Mouse (Mus musculus): ENCODE measurements around the gene Exoc6. TPM values are rescaled to one million over a fixed set of nuclear protein-coding genes. Genes with fewer than 3 reads are reported as not detected.
"Not testable (repeated sequence)": the region's sequence is repeated elsewhere in the genome, so short reads cannot be mapped to it uniquely, and the experiment has no call there.

The Exoc6 gene
- polyA plus RNA-seq, 3 experiments from 2014 or later, result 33.8 to 49.4 (median 36.4) TPM

DNA sequence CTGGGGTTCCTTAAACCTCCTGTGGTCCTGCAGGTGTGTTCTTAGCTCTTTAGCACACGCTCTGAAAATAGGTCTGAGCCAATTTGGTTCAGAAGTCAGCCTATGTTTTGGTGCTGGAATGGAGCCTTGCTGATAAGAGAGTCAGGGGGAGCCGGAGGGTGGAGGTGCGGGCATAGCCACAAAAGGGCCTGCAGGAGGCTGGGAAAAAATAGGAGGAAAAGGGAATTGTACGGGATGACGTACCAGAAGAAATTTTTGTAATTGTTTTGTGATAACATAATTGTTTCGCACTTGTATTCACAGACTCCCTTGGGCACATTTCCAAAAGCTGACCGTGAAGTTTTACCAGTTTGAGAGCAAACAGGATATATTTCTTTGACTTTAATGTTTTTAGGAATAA is 10.0 kb upstream of the Exoc6 start:
- no peak for ATAC-seq

DNA sequence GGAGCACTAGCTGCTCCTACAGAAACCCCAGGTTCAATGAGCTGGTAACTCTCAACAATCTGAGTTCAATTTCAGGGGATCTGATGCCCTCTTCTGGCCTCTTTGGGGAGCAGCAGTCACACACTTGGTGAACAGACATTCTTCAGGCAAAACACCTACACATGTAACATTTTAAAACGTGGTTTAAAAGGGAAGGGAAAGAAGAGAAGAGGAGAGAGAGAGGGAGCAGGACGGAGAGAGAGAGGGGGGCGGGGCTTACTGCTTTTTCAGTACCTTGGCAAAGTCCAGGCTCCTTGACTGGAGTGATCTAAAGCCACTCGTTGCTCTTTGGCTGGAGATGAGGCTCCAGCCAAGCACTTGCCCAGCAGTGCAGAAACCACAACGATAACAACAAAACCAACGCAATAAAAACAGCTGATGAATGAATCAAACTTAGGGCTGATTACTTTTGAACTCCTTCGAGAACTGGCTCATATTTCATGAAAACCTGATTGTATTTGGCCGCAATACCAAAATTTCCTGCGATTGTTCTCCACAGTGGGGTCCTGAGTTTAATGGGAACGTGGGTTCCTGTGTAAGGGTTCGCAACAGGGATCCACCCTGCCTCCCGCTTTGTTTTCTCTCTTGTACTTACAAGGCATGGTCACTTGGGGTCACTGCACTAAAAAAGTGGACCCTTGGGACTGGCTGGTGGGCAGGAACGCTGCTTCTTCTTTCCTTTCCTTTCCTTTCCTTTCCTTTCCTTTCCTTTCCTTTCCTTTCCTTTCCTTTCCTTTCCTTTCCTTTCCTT is 6.5 kb upstream of the Exoc6 start:
- ATAC-seq, result no peak

GRCm38 (mm10) chr19:37544476-37544875 is 5.7 kb upstream of the Exoc6 start:
- no peak for ATAC-seq

GRCm38 (mm10) chr19:37545231-37545630 is 5.0 kb upstream of the Exoc6 start:
- no peak for ATAC-seq

GRCm38 (mm10) chr19:37545725-37546124 is 4.5 kb upstream of the Exoc6 start:
- ATAC-seq, result no peak

DNA sequence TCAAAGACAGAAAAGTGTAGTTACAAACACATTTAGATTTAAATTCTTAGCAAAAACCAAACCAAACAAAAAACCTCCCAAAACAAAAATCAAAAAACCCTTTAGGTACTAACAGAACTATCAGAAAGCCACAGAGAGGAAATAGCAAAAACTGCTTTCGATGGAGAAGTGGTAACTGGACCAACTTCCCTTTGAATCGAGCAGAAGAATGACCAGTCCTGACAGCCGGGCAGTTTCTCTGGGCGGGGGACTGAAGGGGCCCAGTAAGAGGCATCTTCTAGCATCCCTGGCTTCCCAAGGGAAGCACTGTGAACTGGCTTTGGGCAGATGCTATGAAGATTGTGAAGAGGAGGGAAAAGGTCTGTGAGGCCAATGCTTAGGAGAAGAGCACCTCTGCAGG is 3.4 kb upstream of the Exoc6 start:
- no peak for ATAC-seq

DNA sequence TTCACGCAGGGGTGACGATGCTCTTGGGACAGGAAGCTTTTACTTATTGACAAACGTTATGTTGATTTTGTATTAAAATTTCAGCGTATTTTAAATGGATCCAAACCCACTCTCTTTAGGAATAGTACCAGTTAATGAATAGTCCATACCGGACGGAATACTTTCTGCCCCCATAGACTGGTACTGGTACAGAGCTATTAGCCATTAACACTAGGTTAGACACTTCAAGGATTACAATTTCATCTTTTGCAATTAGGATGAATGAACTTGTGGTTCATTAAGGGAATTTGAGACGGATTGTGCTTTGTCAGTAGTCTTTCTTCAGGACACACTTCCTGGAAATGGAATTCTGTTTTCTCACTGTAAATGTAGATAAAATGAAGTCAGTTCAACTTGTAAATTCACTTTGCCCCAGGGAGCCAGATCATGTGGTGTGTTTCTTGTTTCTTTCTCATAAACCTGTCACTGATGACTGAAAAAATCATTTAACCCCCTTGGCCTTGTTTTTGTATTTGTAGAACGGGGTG is 885 bp downstream of the Exoc6 start:
- no peak for ATAC-seq

- peak; percentile 57 for ATAC-seq
These were observed 3.4 kb downstream of the Exoc6 start for GRCm38 (mm10) chr19:37553376-37554265.

DNA sequence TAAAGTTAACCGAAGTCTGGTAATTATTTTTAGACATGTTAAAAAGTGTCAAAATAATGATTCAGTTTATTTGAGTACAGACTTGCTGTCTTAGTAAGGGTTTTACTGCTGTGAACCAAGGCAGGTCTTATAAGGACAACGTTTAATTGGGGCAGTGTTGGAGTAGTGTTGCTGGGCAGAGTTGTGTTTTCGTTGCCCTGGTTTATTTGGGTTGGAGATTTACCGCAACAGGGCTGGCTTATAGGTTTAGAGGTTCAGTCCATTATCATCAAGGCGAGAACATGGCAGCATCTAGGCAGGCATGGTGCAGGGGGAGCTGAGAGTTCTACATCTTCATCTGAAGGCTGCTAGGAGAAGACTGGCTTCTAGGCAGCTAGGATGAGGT is 4.0 kb downstream of the Exoc6 start:
- not testable (repeated sequence) for ATAC-seq

DNA sequence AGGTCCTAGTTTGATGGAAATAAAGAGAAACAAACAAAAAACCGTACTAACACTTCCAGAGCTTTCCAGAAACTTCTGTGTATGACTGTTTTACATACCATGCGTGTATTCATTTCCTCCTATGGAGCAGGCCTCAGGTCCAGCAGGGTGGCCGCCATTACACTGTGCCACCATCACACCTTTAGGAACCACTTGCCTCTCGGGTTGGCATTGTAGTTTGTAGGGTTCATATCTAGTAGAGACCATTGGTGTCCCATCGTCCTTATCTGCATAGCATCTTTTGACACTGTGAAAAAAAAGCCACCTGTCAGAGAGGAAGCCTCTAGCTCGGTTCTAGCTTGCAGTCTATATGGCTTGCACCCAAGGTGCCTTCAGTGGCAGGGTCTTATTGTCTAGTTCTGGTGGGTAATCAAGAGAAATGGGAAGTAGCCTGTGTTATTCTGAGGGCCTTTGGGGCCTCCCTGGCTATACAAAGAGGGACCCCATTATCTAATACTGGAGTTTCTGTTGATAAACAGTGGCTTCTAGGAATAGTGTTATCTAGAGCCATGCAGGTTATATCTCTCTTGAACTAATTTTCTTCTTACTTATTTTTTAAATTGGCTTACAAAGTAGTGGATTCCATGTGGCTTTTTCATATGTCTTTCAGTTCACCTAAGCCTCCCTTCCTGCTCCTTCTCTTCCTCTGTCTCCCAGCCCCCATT is 5.8 kb downstream of the Exoc6 start:
- no peak for ATAC-seq

DNA sequence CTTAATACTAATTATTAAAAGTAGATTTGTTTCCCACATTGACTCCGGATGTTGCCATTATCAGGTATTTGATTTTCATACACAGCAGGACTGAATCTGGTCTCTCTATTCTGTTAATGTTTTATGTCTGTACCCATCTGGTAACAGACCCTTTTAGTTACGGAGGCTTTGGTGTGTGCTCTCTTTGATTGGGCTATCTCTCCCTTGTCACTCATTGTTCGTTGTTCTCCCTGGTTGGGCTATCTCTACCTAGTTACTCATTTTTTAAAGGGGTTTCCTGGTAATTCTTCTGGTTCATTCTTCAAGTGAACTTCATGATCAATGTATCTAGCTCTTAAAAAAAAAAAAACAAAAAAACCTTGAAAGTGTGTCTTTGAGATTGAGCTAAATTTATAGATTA is 7.7 kb downstream of the Exoc6 start:
- no peak for ATAC-seq

- ATAC-seq, result peak; percentile 79
These were observed 9.3 kb downstream of the Exoc6 start for GRCm38 (mm10) chr19:37559286-37560079.

- ATAC-seq, result peak; percentile 15
These were observed 9.8 kb downstream of the Exoc6 start for GRCm38 (mm10) chr19:37560080-37560427.

- ATAC-seq, result peak; percentile 78
These were observed 11.1 kb downstream of the Exoc6 start for GRCm38 (mm10) chr19:37561106-37561892.

DNA sequence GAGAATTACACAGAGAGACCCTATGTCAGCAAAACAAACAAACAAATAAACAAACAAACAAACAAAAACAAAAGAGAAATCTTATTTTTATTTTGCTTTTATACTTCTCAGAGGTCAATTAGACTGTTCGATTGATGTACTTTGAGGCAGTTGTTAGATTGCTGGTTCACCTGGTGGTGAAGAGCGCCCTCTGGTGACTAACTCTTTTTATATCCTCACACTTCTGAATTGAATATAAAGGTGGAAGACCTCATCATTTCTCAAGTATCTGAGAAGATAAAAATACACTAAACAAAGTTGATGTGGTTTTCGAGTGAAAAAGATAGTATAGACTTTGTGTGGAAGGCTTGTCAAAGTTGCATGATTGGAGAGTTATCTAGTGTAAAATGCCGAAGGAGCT is 13.5 kb downstream of the Exoc6 start:
- no peak for ATAC-seq

- no peak for ATAC-seq
These were observed 15.6 kb downstream of the Exoc6 start for GRCm38 (mm10) chr19:37565806-37566205.

DNA sequence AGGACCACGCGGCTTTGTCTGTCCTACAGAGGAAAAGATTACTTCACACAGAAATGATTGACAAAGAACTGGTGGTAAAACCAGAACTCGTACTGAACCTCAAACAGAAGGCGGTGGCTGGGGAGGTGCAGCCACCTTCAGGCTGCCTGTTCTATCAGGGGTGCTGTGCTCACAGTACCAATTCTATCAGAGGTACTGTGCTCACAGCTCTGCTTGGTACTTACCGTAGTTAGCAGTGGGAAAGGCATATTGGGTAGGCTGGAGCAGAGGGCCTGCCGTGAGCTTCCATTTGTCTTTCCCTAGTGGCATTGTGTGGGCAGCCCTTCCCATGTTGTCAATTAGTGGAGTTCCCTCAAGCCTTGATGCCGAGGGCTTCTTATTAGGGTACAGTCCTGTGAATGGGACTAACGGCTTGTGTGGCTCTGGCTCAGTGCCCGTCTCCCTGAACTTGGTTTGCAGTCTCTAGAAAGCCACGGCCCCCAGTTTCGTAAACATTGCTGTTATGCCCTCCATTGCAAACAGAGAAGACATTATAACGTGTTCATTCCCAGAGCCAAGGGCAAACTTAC is 19.1 kb downstream of the Exoc6 start:
- ATAC-seq, result no peak

DNA sequence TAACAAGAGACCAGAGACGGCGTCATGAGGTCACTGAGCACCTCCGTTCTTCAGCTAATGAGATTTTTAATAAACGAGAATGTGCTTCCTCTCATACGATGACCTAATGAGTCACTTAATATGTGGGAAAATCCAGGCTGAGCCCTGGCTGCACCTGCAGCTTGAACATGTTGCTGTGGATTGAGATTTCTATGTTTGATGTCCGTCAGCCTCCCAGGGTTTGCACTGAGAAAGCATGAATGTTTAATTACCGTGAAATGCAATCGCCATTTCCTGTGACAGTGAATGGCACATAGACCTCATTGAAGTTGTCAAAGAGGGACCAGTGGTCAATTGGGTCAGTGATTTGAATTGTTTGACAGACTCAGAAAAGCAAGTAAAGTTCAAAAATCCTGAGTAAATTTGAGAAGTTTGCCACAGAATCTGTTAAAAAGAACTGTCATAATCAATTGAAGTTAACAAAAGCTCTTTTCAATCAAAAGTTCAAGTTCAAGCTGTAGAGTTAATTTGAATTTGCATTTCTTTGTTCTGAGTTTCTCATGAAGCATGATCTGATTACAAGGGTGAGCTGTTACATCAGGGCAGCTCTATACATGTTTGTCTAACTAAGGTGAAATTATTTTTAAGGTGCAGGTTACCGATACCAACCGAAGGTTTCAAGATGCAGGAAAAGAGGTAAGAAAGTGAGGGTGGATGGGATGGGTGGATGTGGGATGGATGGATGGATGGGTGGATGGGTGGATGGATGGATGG is 20.9 kb downstream of the Exoc6 start:
- ATAC-seq, result no peak

DNA sequence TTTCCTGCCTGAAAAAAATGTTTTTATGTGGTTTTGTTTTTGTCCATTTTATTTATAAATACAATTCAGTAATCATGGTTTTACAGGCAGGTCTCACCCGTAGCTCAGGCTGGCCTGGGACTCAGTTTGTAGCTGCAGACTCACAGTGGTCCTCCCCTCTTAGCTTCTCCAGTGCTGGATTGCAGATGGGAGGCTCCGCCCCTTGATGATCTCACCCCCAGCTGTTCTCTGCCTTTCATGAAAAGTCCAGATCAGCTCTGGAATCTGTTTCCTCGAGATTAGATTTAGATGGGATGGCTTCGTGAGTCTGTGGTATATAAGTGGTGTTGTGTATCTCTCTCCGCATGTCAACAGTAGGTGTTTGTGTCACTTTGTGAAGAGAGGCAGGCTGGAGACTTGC is 24.6 kb downstream of the Exoc6 start:
- ATAC-seq, result no peak

DNA sequence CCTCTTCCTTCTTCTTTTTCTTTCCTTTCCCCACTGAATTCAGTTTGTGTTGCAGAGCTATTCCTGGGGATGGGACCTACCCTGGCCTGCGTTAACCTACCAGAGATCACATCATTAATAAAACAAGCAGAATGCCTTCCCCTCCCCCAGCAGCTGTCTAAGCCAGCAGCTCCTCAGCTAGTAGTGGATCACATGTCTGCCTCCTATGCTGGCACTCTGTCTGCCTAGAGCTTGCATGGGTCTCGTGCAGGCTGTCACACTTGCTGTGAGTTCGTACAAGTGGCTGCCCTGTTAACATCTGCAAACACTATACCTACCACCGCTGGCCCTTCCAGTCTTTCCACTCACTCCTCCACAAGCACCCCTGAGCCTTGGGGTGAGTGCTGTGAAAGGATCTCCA is 29.4 kb downstream of the Exoc6 start:
- no peak for ATAC-seq
